Mouse (Mus musculus): Measurements from ENCODE around the gene 4930449I24Rik.
"Not testable (repeated sequence)": the region's sequence is repeated elsewhere in the genome, so short reads cannot be mapped to it uniquely, and the experiment has no call there.

The 4930449I24Rik gene

GRCm38 (mm10) chr5:146502099-146502498, at the start of gene 4930449I24Rik:
Gene 4930449I24Rik (plus strand): TSS chr5:146502399.
- DNase-seq (ENCODE audit: low read depth in 2 of 2, low spot score in 2 of 2) = not testable (repeated sequence)

- DNase-seq (ENCODE audit: low read depth in 2 of 2, low spot score in 2 of 2) = no peak
Measured at GRCm38 (mm10) chr5:146453556-146453955, 48.6 kb upstream of the 4930449I24Rik start.

- DNase-seq (ENCODE audit: low read depth in 2 of 2, low spot score in 2 of 2) = no peak
Measured at GRCm38 (mm10) chr5:146461612-146462011, 40.6 kb upstream of the 4930449I24Rik start.

- no peak for DNase-seq (ENCODE audit: low read depth in 2 of 2, low spot score in 2 of 2)
Measured at GRCm38 (mm10) chr5:146466663-146467062, 35.5 kb upstream of the 4930449I24Rik start.

- DNase-seq (ENCODE audit: low read depth in 2 of 2, low spot score in 2 of 2) = no peak
Measured at GRCm38 (mm10) chr5:146468311-146468710, 33.9 kb upstream of the 4930449I24Rik start.

GRCm38 (mm10) chr5:146470821-146471220, 31.4 kb upstream of the 4930449I24Rik start:
- DNase-seq (ENCODE audit: low read depth in 2 of 2, low spot score in 2 of 2) = no peak

GRCm38 (mm10) chr5:146471311-146471710, 30.9 kb upstream of the 4930449I24Rik start:
- no peak for DNase-seq (ENCODE audit: low read depth in 2 of 2, low spot score in 2 of 2)

GRCm38 (mm10) chr5:146471821-146472220, 30.4 kb upstream of the 4930449I24Rik start:
- DNase-seq (ENCODE audit: low read depth in 2 of 2, low spot score in 2 of 2) = no peak

GRCm38 (mm10) chr5:146479564-146479963, 22.6 kb upstream of the 4930449I24Rik start:
- DNase-seq (ENCODE audit: low read depth in 2 of 2, low spot score in 2 of 2) = not testable (repeated sequence)

GRCm38 (mm10) chr5:146481665-146482064, 20.5 kb upstream of the 4930449I24Rik start, which contains the start of gene Gm6408:
Gene Gm6408 (plus strand): TSS chr5:146481965.
- not testable (repeated sequence) for DNase-seq (ENCODE audit: low read depth in 2 of 2, low spot score in 2 of 2)

- not testable (repeated sequence) for DNase-seq (ENCODE audit: low read depth in 2 of 2, low spot score in 2 of 2)
Measured at GRCm38 (mm10) chr5:146488959-146489358, 13.2 kb upstream of the 4930449I24Rik start.

- not testable (repeated sequence) for DNase-seq (ENCODE audit: low read depth in 2 of 2, low spot score in 2 of 2)
Measured at GRCm38 (mm10) chr5:146491063-146491462, 11.1 kb upstream of the 4930449I24Rik start, which contains the start of gene Gm6370. Gene Gm6370 (plus strand): TSS chr5:146491363.

GRCm38 (mm10) chr5:146513823-146514222, 11.6 kb downstream of the 4930449I24Rik start, which contains the start of gene Gm3402:
Gene Gm3402 (plus strand): TSS chr5:146514123.
- not testable (repeated sequence) for DNase-seq (ENCODE audit: low read depth in 2 of 2, low spot score in 2 of 2)

GRCm38 (mm10) chr5:146525501-146525900, 23.3 kb downstream of the 4930449I24Rik start, which contains the start of gene Gm3404:
Gene Gm3404 (plus strand): TSS chr5:146525801.
- DNase-seq (ENCODE audit: low read depth in 2 of 2, low spot score in 2 of 2) = not testable (repeated sequence)

GRCm38 (mm10) chr5:146537347-146537746, 35.1 kb downstream of the 4930449I24Rik start, which contains the start of gene Gm3409:
Gene Gm3409 (plus strand): TSS chr5:146537647.
- not testable (repeated sequence) for DNase-seq (ENCODE audit: low read depth in 2 of 2, low spot score in 2 of 2)

Measured in CD8-positive naive resting alpha-beta T cell, adult 2 months (primary cell).